Mouse (Mus musculus): Measurements from ENCODE around the gene Sap25.

DNA sequence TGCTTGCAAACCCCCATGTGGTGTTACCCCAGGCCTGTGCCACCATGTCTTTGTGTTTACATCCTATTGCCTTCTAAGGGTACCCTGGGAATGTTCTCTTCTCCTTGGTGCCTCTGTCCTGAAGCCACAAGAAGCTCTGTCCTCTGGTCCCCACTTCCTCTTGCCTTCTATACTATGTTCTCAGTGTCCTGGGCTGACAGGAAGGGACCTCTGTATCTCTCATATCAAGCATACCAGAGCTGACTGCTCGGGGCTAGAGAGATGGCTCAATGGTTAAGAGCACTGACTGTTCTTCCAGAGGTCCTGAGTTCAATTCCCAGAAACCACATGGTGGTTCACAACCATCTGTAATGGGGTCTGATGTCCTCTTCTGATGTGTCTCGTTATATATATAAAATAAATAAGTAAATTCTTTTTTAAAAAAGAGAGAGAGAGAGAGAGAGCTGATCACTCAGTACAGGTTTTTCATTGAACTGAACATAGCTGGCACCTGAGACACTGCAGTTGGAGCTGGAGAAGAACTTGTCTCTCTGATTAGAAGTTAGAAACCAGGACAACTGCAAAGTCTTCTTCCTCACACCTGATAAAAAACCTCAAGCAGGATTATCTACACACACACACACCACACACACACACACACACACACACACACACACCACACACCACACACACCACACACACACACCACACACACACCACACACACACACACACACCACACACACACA is 42.9 kb upstream of the Sap25 start:
- TF ChIP-seq MAFK (IDR thresholded peaks at IDR 0.05; ENCODE audit: insufficient read depth, low read depth, low read length) = no peak
- TF ChIP-seq ZNF384 (IDR thresholded peaks at IDR 0.05; ENCODE audit: low read depth, low read length) = no peak
- no peak for TF ChIP-seq ZC3H11A (IDR thresholded peaks at IDR 0.05; ENCODE audit: borderline replicate concordance, low read depth, low read length)
- no peak for TF ChIP-seq CHD2 (IDR thresholded peaks at IDR 0.05; ENCODE audit: low read depth, low read length)
- TF ChIP-seq HCFC1 (IDR thresholded peaks at IDR 0.05; ENCODE audit: borderline replicate concordance, insufficient read depth, low read length) = no peak
